Mouse (Mus musculus): Measurements from ENCODE around the gene Ethe1.
"Not testable (repeated sequence)": the region's sequence is repeated elsewhere in the genome, so short reads cannot be mapped to it uniquely, and the experiment has no call there.

The Ethe1 gene

DNA sequence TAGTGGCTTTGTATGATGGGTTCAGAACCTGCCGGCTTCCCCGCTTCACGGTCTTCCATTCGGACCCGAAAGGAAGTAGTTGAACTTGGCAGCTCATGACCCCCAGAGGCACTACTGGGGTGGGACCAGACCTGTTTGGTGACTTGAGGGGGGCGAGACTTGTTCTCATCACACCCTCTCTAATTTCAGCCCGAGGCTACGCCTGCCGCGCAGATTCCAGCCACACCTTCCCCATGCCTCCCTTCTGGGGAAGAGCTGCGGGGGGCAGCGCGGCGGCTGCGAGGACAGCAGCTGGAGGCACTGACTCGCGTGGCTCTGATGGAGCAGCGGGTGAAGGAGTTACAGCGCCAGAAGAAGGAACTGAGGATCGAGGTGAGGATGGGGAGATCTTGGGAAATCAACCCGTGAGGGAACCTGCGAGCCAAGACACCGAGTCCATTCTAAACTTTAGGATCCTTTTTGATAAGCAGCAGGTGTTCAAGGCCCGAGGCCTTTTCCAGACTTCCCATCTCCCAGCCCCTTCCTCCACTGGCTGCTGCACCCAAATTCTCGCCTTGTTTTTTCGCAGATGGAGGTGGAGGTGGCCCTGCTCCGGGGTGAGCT is 25.1 kb downstream of the Ethe1 start:
- DNase-seq (ENCODE audit: low read depth), result no peak

DNA sequence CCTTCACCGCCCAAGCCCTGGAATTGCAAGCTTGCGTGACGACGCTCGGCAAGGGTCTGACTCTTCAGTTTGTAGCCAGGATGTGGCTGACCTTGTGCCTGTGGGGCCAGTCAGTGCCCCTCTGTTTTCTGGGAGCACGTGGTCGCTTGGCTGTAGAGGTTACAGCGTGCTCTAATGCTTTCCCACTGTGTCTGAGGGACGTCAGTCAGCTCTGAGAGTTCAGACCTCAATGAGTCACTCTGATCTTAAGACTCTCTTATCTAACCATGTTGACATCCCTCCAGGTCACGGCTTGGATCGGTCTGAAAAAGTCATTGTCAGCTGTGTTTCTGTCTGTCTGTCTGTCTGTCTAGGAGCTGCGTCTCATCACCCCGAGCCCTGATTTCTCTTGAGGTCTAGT is 27.5 kb downstream of the Ethe1 start:
- DNase-seq (ENCODE audit: low read depth), result peak; percentile 17

- no peak for DNase-seq (ENCODE audit: low read depth)
Measured at GRCm38 (mm10) chr7:24617763-24618162, 30.4 kb downstream of the Ethe1 start.

GRCm38 (mm10) chr7:24618374-24618773 is 31.0 kb downstream of the Ethe1 start:
- not testable (repeated sequence) for DNase-seq (ENCODE audit: low read depth)

DNA sequence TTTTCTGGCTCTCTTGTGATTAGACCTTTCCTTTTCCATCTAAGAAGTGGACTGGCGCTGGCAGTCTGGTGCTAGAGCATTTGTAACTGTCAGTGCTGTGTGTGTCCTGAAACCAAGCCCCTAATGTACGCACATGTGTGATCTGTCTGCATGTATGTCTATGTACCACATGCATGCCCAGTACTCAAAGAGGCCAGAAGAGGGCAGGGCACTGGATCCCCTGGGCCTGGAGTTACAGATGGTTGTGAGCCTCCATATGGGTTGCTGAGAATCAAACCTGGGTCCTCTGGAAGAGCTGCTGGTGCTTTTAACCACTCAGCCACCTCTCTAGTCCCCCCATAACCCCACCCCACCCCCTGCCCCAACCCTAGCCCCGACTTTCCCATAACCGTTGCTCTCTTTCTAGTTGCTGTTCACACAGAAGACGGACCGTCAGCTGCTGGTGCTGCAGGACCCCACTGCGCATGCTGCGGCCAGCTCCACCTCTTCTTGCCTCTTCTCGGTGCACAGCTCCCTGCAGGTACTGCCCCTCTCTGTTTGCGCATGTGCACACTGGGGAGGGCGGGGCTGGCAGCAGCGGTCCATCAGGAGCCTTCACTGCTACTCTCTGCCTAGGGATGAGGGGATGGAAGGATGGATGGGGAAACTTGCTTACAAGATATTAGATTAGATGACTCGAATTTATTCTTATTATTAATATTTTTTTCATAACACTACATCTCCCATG is 32.5 kb downstream of the Ethe1 start:
- no peak for DNase-seq (ENCODE audit: low read depth)

- DNase-seq (ENCODE audit: low read depth), result peak; percentile 15
Measured at GRCm38 (mm10) chr7:24621193-24621592, 33.9 kb downstream of the Ethe1 start.

DNA sequence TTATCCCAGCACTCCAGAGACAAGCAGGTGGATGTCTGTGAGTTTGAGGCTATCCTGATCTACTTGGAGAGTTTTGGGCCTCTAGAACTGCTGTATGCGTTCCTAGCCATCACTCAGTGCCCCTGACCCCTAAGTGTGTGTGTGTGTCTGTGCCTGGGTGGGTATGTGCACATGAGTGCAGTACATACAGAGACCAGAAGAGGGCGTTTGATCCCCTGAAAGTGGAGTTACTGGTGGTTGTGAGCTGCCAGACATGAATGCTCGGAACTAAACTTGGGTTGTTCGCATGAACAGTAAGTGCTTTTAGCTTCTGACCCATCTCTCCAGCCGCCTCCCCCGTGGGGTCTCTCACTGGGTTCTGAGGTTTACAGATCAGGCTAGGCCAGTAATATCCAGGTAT is 35.6 kb downstream of the Ethe1 start:
- no peak for DNase-seq (ENCODE audit: low read depth)

- DNase-seq (ENCODE audit: low read depth), result peak; percentile 84
Measured at GRCm38 (mm10) chr7:24628685-24629610, 41.6 kb downstream of the Ethe1 start.

DNA sequence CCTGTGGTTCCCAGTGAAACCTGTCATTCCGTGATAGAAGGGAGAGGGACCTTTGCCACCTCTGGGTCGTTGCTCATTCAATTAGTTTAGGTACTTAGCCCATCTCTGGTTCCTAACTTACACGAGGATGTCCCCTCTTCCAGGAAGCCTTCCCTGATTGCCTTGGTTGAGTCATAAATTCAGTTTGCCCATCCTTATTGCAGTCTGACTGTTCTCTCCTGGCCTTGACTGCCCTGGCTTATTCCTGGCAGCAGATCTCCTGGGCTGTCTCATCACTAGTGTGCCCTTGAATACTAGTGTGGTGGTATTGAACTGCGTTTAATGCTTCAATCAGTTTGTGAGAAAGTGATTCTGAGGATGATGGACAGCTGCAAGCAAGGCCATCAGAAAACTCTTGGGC is 42.3 kb downstream of the Ethe1 start:
- no peak for DNase-seq (ENCODE audit: low read depth)

- DNase-seq (ENCODE audit: low read depth), result no peak
Measured at GRCm38 (mm10) chr7:24630116-24630880, 43.0 kb downstream of the Ethe1 start.

GRCm38 (mm10) chr7:24636264-24636663 is 48.9 kb downstream of the Ethe1 start, which contains the start of gene Lypd3:
Gene Lypd3, plus strand, starts transcription at chr7:24636550.
- DNase-seq (ENCODE audit: low read depth), result no peak

DNA sequence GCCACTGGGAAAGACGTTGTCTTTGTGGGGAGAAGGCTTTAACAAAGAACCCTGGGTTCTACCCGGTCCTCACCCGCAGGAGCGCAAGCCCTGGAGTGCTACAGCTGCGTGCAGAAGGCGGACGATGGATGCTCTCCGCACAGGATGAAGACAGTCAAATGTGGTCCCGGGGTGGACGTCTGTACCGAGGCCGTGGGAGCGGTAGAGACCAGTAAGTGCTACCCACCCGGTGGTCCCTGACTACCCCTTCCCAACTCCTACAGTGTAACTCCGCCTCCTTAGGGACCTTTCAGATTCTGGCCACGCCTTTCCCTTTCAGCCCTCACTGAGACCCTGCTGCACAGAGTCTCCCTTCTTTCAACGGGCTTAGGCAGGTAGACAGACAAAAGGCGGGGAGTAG is 49.7 kb downstream of the Ethe1 start:
- no peak for DNase-seq (ENCODE audit: low read depth)

DNA sequence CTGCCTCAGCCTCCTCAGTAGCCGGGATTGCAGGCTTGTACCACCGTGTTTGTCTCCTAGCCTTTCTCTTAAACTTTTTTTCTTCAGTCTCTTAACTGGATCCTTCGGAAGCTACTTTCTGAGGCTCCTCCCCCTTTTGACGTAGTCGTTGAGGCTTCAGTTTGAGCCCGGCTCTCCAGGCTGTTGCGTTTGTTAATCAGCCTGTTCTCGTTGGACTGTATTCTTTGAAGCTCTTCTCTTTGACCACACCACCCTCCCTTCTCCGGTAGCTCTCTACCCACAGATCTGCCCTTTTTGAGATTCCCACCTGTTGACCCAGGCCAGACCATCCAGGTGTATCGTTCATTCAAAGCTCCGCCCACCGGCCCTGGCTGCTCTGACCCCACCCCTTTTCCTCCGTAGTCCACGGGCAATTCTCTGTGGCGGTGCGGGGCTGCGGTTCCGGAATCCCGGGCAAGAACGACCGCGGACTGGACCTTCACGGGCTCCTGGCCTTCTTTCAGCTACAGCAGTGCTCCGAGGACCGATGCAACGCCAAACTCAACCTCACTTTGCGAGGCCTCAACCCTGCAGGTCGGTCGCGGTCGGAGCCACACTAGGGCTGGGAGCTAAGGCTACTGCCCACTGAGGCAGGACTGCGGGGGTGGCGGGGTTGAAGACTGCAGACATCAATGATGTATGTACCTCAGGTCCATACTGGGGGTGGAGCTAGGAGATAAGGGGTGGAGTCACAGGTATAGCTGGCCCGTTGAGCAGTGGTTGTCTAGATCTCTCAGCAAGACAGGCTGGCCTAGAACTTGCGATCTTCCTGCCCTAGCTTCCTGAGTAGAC is 50.9 kb downstream of the Ethe1 start:
- DNase-seq (ENCODE audit: low read depth), result no peak

GRCm38 (mm10) chr7:24640450-24640849 is 53.1 kb downstream of the Ethe1 start:
- DNase-seq (ENCODE audit: low read depth), result no peak

DNA sequence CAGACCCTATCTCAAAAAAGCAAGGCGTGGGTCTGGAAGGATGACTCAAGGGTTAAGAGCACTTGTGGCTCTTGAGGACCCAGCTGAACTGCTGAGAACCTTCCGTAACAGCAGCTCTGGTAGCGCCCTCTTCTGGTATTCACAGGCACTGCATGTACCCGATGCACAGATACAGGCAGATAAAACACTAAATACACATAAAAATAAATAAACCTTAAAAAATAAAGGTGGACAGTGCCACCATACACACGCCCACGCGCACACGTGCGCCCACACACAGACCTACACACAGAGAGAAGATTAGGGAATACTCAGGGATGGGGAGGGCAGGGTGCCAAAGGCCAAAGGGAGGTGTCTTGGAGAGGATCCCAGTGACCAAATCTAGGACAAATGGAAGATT is 55.1 kb downstream of the Ethe1 start:
- peak; percentile 46 for DNase-seq (ENCODE audit: low read depth)

DNA sequence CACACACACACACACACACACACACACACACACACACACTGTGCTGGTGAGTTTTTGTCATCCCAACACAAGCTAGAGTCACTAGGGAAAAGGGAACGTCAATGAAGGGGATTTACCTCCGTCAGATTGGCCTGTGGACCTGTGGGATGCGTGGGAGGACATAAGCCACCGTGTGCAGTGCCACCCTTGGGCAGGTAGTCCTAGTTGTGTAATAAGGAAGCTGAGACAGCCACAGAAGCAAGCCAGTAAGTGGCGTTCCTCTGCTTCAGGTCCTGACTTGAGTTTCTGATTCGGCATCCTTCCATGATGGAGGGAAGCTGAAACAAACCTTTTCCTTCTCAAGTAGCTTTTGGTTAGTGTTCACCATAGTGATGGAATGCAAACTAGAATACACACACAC is 57.1 kb downstream of the Ethe1 start:
- DNase-seq (ENCODE audit: low read depth), result no peak

DNA sequence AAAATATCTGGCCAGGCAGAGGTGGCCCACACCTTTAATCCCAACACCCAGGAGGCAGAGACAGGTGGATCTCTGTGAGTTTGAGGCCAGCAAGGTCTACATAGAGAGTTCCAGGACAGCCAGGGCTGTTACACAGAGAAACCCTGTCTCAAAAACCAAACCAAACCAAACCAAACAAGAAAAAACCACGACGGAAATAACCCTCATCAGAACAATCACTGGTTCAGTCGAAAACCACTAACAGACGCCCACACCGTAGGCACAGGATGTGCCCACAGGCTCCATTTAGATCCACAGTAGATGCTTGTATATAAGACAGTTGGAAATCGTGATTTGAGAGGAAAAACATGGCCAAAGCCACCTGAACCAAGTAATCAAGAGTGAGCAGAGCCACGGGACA is 57.7 kb downstream of the Ethe1 start:
- DNase-seq (ENCODE audit: low read depth), result no peak

DNA sequence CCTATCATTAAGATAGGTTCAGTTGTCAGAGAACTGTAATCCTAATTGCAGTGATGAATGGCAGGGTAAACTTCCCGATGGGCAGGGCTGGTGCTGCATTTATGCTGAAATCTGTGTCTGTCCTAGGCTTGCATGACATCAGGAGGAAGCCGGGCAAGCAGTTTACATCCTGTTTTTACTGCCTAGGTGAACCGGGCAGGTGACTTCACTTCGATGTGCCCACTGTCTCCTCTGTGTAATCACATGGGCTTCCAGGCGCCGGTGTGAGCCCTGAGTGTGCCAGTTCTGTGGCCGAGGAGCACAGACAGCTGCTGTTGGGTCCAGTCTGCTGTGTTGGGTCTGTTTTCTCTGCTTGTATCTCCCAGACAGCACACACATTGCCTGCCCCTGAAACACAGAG is 59.1 kb downstream of the Ethe1 start:
- DNase-seq (ENCODE audit: low read depth), result peak; percentile 17

- peak; percentile 62 for DNase-seq (ENCODE audit: low read depth)
Measured at GRCm38 (mm10) chr7:24653681-24654080, 66.3 kb downstream of the Ethe1 start.
